Mouse (Mus musculus) fibroblast of lung, adult 2 months (primary cell): ENCODE data around the gene Tph1.

Experiments used
- DNase-seq: peaks from one replicate; pipeline ENCODE4 v3.0.0-alpha.2; 2011; ENCODE audit warnings: low read depth

Tph1 gene

DNA sequence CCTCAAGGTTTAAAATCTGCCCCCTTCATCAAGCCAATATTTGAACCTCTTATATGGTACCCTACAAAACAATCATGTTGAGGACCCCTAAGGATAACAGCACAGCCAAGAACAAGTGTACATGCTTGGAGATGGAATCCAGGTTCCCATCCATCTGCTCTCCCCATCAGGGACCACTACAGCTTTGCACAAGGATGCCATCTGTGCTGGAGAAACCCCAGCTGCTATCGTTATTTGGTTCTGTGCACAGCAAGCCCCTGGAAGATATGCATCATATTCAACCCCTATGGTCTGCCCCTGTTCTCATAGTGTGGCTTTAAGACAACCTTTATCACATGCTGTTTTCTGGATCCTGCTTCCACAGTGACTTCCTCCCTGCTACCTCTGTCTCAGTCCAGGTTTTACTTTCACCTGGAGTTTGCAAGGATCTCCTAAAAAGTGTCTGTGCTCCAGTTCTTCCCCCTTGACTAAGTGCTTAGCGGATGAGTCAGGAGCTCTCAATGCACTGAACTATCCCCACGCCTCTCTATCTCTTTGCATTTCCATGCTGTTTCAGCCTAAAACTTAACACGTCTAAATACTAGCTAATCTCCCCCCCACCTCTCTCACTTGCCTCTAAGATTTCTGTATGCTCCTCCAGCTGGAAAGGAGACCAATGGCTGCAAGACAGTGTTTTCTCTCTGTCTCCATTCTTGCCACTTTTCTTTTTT, 23.8 kb downstream of the Tph1 start:
- DNase-seq, result no peak

DNA sequence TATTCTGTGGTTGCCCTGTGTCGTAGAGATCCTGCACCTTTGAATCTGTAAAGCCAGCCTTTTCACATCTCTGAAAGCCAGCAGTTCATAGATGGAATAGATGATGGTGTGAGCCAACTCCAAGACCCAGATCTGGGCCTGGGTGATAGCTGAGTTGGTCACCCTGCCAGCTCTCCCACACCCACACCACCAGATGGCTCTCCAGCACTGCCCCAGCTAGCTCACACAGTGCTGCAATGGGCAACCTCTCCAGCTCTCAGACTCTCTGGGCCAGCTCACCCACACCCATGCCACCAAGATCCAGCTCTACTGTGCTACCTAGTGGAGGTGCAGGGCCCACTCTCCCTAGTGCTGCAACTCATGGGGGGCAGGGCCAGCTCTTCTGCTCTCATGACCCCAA, 29.2 kb downstream of the Tph1 start:
- no peak for DNase-seq

DNA sequence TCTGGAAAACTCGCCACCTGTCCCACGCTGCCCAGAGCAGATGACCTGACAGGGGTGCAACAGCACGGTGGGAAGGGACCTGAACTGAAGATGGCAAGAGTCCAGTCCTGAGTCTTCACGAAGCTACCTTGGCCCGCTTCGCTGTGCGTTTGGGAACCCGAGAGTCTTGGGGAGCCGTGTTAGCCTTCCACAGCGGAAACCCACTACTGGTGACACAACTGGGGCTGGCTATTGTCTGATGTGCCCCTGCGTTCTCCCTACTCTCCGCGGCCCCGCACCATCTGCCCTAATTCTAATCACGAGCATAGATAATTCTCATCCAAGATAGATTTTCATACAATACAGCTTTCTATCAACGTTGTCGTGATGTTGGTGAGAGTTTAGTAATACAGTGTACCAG, 32.3 kb downstream of the Tph1 start:
- DNase-seq, result no peak

DNA sequence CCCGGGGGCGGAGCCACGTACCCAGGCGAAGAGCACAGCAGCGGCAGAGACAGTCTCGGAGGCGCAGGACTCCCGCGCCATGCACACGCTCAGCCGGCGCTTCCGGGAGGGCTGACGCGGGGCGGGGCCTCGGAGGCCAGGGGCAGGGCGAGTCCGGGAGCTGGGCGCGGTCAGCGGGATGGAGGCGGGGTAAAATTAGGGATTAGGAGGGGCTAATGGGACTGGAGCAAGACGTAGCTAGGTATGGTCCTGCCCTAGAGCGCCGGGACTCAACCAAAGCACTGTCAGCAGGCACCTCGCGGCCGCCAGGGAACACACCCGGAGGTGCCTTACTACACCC, 32.7 kb downstream of the Tph1 start, which contains the start of gene Sergef:
Gene Sergef, minus strand, starts transcription at position 116 of the 340 bp plus-strand sequence.
- peak; percentile 37 for DNase-seq

DNA sequence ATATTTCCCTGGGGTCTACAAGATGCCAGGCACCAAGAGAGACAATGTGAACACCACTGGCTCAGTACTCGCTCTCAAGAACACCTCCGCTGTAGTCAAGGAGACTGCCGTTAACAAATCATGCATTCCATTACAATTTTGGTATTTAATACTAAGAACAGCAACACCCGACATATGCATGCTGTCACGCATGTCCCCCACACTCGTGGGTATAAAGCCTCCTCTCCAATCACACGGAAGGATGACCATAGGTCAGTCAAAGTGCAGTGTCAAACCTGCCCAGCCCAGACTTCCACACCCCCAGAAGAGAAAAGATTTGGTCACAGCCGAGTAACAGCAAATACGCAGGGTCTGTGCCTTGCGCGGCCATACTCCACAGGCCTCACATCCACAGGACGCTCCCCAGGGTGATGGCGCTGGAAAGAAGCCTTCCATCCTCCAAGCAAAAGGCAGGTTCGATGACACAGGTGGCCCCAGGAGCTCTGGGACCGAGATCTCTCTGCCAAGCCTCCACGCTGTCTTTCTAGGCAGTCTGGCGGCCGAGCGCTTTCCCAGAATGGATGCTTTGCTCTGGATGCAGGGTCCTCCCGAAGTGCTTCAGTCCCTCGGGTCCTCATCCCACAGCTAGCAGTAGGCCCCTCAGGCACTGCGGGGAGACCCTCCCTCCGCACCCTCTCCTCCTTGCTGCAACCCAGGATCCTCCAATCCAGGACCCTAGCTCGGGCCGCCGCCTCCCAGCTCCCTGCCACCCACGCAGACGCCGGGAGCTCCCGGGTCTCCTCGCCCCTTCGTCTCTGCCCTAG, 33.2 kb downstream of the Tph1 start:
- no peak for DNase-seq

DNA sequence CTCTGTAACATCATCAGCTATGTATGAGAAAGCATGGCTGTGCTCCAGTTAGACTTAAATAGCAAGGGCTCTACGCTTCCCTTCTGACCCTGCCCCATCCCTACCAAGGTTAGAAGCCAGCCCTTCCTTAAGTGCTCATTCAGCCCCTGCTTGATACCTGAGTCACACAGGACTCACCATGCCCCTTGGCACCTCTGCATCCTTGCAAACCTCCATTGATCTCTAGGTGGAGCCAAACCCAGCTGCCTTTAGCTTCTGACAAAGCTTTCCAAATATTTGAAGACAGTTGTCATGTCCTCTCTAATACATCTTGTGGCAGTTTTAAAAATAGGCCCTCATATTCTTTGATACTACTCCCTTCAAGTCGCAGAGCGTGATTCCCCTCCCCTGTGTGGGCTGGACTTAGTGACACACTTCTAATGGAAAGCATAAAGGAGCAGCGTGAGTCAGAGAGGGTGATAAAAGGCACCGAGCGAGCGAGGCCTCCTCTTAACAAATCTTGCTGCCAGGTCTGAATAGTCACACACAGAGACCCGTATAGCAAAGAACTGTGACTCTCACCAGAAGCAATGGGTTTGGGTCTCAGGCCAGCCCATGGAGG, 43.9 kb downstream of the Tph1 start:
- DNase-seq, result no peak

DNA sequence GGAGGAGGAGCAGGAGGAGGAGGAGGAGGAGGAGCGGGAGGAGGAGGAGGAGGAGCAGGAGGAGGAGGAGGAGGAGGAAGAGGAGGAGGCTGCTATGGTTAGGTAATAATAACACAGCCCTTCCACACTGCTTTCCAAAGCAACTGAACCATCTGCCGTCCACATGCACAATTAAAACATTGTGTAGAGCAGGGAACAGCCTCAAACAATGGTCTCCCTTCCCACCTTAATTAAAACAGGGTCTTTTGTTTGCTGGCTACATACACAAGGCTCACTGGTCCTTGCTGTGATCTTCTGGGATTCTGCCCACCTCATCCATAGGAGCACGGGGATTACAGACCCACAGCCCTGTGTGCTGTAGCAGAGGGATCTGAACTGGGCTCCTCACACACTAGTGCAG, 48.4 kb downstream of the Tph1 start:
- DNase-seq, result no peak

DNA sequence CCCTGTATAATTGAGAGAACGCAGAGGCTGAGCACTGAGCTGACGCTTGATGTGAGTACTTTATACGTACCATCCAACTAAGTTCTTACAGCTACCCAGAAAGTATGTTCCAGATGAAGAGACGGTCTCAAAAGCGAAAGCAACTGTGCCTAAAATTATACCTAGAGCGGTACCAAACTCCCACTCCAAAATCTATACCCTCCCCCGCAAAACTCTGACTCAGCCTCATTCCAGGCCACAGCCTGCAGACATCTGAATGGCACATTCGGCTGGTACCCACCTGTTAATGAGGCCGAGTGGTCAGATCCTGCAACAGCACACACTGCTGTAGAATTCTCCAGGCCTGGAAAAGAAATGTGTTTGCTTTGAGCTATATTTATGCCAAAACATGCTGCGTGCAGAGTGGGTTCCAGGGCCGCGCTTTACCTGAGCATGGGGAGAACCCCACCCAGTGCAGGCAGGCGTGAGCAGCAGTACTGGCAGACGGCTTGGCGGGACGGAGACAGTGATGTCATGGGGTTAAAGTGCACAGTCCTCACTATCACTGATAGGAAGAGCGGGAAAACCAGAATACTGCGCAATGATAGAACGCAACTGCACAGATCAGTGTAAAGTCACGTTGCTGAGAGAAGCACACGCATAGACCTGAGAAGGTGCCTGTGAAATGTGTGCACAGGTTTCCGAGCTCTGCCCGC, 53.8 kb downstream of the Tph1 start:
- no peak for DNase-seq

DNA sequence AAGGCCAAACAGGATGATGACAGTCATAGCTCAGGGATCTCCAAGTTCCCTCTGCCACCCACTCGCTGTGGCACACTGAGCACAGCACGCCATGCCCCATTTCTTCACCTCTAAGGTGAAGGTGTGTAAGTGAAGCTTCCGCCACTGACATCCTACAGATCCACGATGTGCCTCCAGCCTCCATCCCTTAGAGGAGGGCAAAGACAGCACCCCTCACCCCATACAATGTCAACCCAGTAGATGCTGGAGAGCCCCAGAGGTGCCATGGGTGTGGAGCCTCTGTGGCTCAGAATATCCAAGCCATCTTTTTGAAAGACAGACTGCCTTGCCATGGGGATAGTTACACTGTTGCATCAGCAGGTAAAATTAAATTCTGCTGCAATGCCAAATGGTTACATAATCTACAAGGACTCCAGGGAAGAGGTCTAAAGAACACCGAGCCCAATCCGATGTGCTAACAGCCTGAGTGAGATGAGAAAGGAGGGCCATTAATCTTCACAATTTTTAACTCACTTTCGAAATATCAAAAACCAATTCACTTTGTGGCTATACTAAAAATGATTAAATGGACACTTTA, 55.8 kb downstream of the Tph1 start:
- DNase-seq, result no peak

DNA sequence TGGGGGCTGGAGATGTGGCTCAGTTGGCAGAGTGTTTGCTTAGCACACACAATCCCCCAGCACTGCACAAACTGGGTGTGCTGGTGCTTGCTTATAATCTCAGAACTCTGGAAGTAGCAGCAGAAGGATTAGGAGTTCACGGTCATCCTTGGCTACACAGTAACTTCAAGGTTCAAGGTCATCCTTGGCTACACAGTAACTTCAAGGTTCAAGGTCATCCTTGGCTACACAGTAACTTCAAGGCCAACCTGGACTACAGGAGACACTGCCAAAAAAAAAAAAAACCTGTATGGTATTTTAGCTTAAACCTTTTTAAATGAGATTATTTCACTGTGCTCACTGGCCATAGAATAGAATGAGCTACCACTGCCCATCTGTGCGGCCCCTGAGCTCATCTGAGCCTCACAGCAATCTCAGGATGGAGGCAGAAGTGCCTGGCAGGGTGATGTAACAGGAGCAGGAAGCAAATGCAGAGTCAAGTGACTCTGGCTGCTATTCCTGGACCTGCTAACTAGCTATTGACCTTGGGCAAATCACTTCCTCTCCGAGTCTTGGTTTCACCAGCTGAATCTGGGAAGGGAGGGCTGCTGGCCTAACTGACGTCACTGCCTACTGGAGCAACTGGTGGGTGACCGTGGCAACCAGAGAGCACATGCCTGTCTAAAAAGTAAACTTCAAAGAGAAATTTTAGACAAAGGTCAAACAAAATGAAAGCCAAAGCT, 56.9 kb downstream of the Tph1 start:
- DNase-seq, result no peak

DNA sequence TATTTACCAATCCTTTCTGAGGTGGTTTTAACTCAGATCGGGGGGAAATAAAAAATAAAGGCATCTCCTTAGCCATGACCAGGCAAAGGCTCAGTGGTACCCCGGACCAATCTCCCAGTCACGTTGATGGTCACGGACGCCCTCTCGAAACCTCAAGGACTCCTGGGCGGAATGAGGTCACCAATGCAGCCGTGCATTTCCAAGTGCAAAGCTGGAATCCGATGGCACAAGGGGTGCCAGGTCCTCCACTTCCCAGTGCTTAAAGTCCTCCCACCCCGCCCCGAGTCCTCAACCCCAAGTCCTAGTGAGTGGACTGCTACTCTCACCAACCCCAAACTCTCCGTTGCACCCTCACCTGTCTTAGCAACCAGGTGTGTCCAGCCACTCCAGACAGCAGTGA, 58.1 kb downstream of the Tph1 start:
- DNase-seq, result no peak

DNA sequence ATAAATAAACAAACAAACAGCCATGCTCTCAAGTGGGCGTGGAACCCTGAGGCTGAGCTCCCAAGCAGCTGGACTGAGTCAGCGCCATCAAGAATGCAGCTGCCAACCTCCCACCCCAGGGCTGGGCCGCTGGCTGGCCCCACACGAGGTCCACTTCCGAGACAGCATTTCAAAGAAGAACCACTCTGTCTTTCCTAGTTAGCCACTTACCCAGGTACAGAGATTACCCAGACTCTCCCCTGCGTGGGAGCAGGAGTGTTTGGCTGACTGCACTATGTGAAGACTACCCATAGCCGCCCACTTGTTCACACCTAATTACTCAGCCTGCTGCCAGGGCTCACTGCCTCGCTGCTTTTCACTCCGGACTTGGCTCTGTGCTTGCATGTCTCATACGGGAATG, 59.2 kb downstream of the Tph1 start:
- DNase-seq, result no peak

DNA sequence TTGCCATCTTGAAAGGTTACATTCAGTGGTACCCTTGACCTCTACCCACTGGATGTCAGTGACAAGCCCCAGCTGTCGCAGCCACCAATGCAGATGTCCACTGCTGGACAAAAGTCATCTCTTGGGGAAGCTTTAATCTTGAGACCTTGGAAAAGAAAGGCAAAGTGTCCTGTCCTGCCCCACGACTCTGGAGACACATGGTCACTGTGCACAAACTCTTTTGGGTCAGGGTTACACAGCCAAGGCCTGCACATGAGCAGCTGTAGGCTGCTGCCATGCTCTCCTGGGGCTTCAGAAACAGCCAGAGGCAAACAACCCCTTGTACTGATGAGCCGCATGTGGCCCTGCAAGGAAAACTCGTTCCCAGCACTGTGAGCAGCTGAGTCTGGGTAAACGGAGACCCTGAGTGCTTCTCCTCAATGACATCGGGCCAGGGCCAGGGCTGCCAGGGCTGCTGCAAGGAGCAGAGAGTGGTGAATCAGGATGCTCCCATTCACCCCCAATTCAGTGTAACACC, 59.9 kb downstream of the Tph1 start:
- no peak for DNase-seq

DNA sequence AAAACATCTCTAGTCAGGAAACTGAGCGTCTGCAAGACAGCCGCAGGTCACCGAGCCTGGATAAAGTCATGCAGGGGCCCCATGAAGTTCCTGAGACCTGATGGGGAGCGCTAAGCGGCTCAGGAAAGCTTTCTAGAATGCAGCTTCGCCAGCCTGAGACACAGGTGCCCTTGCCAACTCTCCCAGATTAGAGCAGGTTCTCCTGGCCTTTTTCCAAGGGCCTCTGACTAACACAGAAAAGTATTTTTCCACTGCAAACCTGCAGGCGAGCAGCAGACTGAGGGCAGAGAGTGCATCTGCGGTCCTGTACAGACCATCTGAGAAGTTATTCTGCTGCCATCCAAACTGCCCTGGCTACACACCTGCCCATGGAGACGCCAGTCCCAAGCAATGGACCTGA, 60.4 kb downstream of the Tph1 start:
- DNase-seq, result no peak

DNA sequence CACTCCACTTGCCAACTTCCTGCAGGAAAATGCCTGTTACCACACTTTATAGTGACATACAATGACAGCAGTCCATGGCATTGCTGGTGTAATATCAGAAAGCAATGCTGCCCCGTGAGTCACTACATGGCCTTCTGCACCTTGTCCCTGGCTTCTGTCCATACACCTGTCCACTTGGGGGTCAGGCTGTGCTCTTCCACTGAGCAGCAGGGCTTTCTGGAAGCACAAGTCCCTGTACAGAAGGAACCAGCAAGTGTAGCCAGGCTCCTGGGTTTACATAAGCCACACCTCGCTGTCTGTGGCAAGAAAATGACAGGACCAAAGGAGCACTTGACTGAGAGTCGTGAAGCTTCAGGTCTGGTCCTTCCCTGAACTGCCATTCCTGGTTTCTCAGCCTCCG, 63.0 kb downstream of the Tph1 start:
- no peak for DNase-seq

DNA sequence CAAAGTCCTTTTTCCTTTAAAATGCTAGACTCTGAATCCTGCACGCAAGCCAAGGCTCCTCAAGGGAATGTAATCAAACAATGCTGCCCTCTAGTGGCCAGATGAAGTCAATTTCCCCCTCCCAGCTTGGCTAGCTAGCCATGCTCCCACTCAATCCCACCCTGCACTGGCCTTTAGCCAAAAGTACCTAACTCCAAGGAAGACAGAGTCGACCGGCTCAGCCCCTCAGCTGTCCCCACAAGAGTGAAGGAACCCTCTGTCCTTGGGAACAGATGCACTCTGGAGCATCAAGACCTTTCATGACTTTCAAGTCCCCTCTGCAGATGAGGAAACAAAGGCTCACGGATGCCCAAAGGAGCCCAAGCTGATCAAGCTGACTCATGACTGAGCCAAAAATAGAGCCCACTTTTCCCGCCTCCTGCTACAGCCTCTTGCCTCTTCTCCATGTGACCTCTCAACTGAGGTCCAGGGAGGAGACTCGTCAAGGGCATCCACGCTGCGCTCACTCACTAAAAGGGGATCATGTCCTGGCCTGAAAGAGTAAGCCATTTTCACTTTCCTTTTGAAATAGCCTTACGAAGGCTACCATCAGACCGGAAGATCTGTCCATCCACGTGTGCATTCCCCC, 64.8 kb downstream of the Tph1 start:
- DNase-seq, result no peak

DNA sequence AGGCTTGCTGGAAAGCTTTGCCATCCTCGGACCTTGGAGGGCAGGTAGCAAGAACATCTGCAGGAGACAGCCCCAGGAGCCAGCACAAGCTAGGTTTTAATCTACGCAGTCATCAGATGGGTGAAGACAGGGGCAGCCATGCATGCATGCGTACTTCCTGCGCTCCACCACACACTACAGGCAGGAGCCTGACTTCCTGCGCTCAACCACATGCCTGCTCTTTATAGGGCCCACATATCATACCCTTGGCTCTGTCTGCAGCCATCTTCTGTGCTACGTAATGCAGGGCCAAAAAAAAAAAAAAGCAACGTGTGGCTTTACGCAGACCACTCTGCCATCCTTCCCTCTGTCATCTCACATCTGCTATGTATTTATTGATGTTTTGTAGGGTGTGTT, 65.3 kb downstream of the Tph1 start:
- no peak for DNase-seq

DNA sequence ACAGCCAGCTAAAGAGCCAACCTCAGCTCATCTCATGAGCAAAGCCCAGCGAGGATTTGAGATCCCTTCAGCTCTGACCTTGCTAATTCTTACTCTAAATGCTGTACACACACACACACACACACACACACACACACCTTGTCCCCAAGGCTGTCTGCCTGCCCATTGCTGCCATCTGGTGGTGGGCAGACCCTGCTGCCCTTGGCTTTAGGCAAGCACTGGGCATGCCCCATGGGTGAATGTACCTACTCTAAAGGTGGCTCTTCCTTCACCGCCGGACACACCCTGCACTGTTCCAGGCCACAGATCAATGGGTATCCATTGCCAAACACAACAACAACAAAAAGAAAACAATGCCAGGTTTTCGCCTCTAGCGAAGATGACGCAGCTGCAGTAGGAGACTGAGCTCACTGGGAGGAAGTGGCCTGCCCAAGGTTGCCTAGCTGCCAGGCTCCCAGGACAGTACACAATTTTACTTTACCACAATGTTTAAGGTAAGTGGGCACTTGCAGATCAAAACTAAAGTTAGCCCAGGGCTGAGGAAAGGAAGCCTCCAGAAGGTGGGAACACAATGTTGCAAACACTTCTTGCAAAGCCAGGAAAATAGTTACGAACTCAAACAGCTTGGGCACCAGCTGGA, 65.8 kb downstream of the Tph1 start:
- no peak for DNase-seq

DNA sequence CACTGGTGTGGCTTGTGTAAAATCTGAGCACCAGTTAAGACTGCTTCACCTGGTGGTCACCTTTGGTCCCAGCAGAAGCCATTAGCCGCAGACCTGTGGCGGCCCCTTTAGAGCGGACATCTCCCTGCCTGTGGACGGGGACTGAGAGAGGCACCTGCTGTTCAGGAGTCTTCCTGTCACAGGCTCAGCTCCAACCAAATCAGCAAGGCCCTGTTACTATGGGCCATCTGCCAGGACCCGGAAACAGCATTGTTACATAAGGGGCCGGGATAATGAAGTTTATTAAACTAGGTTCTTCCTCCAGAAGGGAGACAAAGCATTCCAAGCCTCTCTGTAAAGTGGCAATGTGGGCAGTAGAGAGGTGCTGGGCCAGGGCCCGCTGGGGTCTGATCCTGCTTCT, 69.3 kb downstream of the Tph1 start:
- DNase-seq, result no peak

DNA sequence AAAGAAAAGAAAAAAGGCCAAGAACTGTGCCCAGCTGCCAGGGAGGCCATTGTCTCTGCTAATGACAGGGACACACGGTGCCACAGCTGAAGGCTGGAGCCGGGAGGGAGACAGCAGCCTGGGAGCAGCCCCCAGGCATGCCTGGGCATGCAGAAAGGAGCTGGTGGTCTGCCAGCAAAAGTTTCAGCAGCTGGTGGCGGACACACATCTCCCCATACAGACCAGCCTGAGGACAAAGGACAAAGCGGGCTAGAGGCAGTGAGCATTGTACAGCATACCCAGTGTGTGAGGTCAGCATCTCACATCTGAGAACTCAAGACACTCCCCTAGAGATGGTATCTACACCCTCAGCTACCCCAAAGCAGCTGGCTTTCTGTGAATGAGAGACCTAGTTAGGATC, 70.3 kb downstream of the Tph1 start:
- no peak for DNase-seq

DNA sequence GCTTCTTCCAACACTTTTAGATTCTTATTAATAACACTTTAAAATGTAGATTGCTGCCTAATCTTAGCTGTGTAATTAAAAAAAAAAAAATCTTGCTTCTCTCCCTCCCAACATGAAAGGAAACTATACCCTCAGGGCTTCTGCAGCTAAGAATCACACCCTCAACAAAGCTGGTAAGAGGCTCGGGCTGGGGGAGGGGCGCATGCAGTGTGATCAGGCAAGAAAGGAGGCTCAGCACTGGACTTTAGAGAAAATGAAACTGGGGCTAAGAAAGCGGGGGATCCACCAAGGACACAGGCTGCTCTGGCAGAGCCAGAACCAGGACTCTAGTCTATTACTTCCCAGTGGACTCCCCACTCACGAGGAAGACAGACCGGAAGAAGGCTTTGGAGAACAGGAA, 71.2 kb downstream of the Tph1 start:
- DNase-seq, result no peak
